Mouse (Mus musculus) liver, postnatal 0 days (tissue): ENCODE measurements around the gene Scaf1. TPM values are rescaled to one million over a fixed set of nuclear protein-coding genes. Genes with fewer than 3 reads are reported as not detected.

Experiments
- ATAC-seq: fragments of 200-750 bp; cut with Nextera tagmentation; 2 replicates; pipeline ENCODE4 v1.8.0; 2017; ENCODE audit warnings: mild to moderate bottlenecking, moderate library complexity
- DNase-seq: peaks from one replicate; pipeline ENCODE4 v3.0.0-alpha.2; 2016
- H3K27ac ChIP-seq: fragments of 300-500 bp; sonication (generic); 2 replicates; pipeline ENCODE4 v1.5.1; 2014; ENCODE audit warnings: antibody characterized with exemption, moderate library complexity, mild to moderate bottlenecking, low read depth
- H3K27me3 ChIP-seq: fragments of 300-500 bp; sonication (generic); 2 replicates; pipeline ENCODE4 v1.6.1; 2014; ENCODE audit warnings: low read length, control low read depth, mixed read lengths; ENCODE audit not compliant: insufficient read depth
- H3K36me3 ChIP-seq: fragments of 300-500 bp; sonication (generic); replicated peaks from 2 replicates; pipeline ENCODE4 v1.6.1; 2014; ENCODE audit warnings: mild to moderate bottlenecking, control low read depth, low read length, moderate library complexity, mixed read lengths; ENCODE audit not compliant: insufficient read depth
- H3K4me1 ChIP-seq: fragments of 300-500 bp; sonication (generic); 2 replicates; pipeline ENCODE4 v1.6.1; 2014; ENCODE audit warnings: antibody characterized with exemption, mild to moderate bottlenecking, control low read depth; ENCODE audit not compliant: insufficient read depth
- H3K4me2 ChIP-seq: fragments of 300-500 bp; sonication (generic); 2 replicates; pipeline ENCODE4 v1.6.1; 2014; ENCODE audit warnings: low read depth, mild to moderate bottlenecking, low read length, moderate library complexity, mixed read lengths
- H3K4me3 ChIP-seq: fragments of 300-500 bp; sonication (generic); 2 replicates; pipeline ENCODE4 v1.5.1; 2014; ENCODE audit warnings: low read depth, low read length
- H3K9ac ChIP-seq: fragments of 300-500 bp; sonication (generic); replicated peaks from 2 replicates; pipeline ENCODE4 v1.6.1; 2014; ENCODE audit warnings: mild to moderate bottlenecking, moderate library complexity
- H3K9me3 ChIP-seq: fragments of 300-500 bp; sonication (generic); 2 replicates; pipeline ENCODE4 v1.6.1; 2016; ENCODE audit warnings: mild to moderate bottlenecking, control low read depth, low read length, mixed read lengths
- CTCF ChIP-seq: sonication (generic); IDR thresholded peaks from 2 replicates; pipeline ENCODE4 v1.5.1; 2016; ENCODE audit warnings: antibody characterized with exemption, low read depth
- EP300 ChIP-seq: IDR thresholded peaks from 2 replicates; pipeline ENCODE4 v1.6.1; 2016; ENCODE audit warnings: antibody characterized with exemption, low read depth, mild to moderate bottlenecking
- WGBS: fragments of 180-500 bp; shearing (Covaris S2); extraction: QIAGEN DNeasy Blood & Tissue Kit; methylation state at CpG from one replicate; pipeline ENCODE4 v1.1.7; 2014; ENCODE audit not compliant: insufficient replicate concordance; 5-methylcytosine and 5-hydroxymethylcytosine counted together
- polyA plus RNA-seq: library from polyadenylated mRNA; unstranded; fragments of >200 nt; fragmentation: Nextera tagmentation; extraction: Ambion mirVana; gene quantifications from 2 replicates; pipeline ENCODE4 v1.2.1, GENCODE M21; 2015

Scaf1 gene
- polyA plus RNA-seq, 1 experiment from 2014 or later = 8.1 TPM

- Histone ChIP-seq H3K4me3 (no peak overlapping the region), H3K9me3 (no peaks in the 10 kb centered on the region), H3K4me2 (no peak overlapping the region), H3K27ac (no peak overlapping the region), H3K9ac (no peak overlapping the region), H3K4me1 (no peaks in the 10 kb centered on the region), H3K27me3 (no peaks in the 10 kb centered on the region), H3K36me3 (no peaks in the 10 kb centered on the region)
- no peak for ATAC-seq
- TF ChIP-seq EP300 = no peak
- no peak for TF ChIP-seq CTCF
- WGBS = 64% methylated on average over 5 of the region's 5 CpGs
- DNase-seq = no peak
Measured at GRCm38 (mm10) chr7:44962831-44963230, 53.3 kb downstream of the Scaf1 start.

GRCm38 (mm10) chr7:44962337-44962736, 53.8 kb downstream of the Scaf1 start:
- WGBS = 68% methylated on average over 8 of the region's 8 CpGs
- no peak overlapping the region for H3K4me2 ChIP-seq
- DNase-seq (no peak), ATAC-seq (no peak)
- no peak overlapping the region for H3K9ac ChIP-seq
- H3K27me3 ChIP-seq = no peaks in the 10 kb centered on the region
- TF ChIP-seq CTCF (no peak), EP300 (no peak)
- H3K4me1 ChIP-seq = no peaks in the 10 kb centered on the region
- no peaks in the 10 kb centered on the region for H3K36me3 ChIP-seq
- H3K9me3 ChIP-seq = no peaks in the 10 kb centered on the region
- H3K4me3 ChIP-seq = no peak overlapping the region
- no peak overlapping the region for H3K27ac ChIP-seq

DNA sequence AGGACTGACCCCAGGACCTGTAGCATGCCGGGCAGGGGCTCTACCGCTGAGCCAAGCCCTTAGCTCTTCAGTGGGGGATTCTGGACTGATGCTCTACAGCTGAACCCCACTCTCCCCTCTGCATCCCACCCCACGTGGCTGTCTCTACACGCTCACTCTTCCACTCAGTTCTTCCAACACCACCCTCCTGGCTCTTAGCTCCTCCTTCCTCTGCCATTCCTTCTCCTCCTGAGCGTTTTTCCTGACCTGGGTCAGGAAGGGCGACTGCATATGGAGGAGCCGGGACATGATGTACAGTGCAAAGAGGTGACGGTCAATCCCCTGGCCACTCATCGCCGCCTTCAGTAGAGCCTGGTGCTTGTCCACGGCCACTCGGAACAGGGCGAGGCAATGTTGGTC, 55.7 kb downstream of the Scaf1 start:
- DNase-seq = peak; percentile 12
- H3K9ac ChIP-seq = no peak overlapping the region
- WGBS = 81% methylated on average over 13 of the region's 13 CpGs

DNA sequence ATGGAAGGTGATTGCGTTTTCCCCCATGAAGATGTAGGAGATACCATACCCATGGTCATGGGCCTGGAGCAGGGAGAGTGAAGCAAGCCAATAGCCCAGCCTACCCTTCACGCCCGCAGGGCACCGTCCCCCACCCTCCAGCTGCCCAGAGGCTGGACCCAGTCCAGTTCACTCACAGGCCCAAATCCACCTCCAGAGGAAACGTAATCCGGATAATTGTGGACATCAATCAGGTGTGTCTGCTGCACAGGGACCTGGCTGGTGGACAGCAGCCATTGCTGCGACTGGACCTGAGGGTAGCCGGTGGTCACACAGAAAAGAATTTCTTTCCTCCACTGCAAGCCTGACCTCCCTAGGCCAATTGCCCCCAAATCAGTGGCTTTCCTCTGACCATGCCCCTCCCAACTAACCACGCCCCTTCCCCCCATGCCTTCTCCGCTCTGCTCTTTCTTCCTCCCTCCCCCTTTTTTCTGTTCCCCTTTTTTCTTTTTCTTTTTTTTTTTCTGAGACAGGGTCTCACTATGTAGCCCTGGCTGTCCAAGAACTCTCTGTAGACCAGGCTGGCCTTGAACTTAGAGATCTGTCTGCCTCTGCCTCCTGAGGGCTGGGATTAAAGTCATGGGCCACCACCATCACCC, 56.2 kb downstream of the Scaf1 start:
- peak; percentile 22 for DNase-seq

More for the DNA sequence above, 55.7 kb downstream of the Scaf1 start:
- Histone ChIP-seq H3K4me1 (no peaks in the 10 kb centered on the region), H3K27ac (no peak overlapping the region), H3K4me2 (no peak overlapping the region), H3K4me3 (no peak overlapping the region), H3K9me3 (no peaks in the 10 kb centered on the region), H3K27me3 (no peaks in the 10 kb centered on the region), H3K36me3 (no peaks in the 10 kb centered on the region)
- no peak for TF ChIP-seq EP300
- no peak for TF ChIP-seq CTCF
- ATAC-seq = no peak

DNA sequence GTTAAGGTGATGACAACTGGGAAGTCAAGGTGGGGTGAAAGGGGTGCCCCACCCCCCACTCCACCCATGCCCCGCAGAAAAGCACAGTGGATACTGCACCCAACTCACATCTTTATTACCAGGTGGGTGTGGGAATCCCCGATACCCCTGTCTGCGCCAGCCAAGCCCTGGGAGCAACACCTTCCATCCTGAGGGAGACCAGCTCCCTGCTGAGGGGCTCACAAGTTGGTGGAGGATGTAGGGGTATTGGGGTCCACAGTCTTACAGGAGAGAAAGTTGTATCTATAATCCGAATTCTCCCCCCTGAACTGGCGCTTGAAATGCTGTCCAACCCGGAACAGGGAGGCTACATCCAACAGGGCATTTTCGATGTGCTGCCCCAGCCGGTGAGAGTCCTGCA, 56.9 kb downstream of the Scaf1 start:
- Histone ChIP-seq H3K9me3 (no peaks in the 10 kb centered on the region), H3K36me3 (no peaks in the 10 kb centered on the region), H3K9ac (no peak overlapping the region), H3K27ac (no peak overlapping the region), H3K4me3 (no peak overlapping the region), H3K4me2 (no peak overlapping the region), H3K4me1 (no peaks in the 10 kb centered on the region), H3K27me3 (no peaks in the 10 kb centered on the region)
- 72% methylated on average over 8 of the region's 8 CpGs for WGBS
- peak; percentile 13 for DNase-seq
- no peak for TF ChIP-seq EP300
- TF ChIP-seq CTCF = no peak
- ATAC-seq = no peak

More for the DNA sequence above, 56.2 kb downstream of the Scaf1 start:
- 63% methylated on average over 10 of the region's 10 CpGs for WGBS
- no peaks in the 10 kb centered on the region for H3K4me1 ChIP-seq
- H3K27ac ChIP-seq = no peak overlapping the region
- TF ChIP-seq EP300 = no peak
- no peak for TF ChIP-seq CTCF
- ATAC-seq = no peak
- H3K9me3 ChIP-seq = no peaks in the 10 kb centered on the region
- no peak overlapping the region for H3K4me3 ChIP-seq
- H3K36me3 ChIP-seq = no peaks in the 10 kb centered on the region
- H3K4me2 ChIP-seq = no peak overlapping the region
- H3K27me3 ChIP-seq = no peaks in the 10 kb centered on the region
- H3K9ac ChIP-seq = no peak overlapping the region

DNA sequence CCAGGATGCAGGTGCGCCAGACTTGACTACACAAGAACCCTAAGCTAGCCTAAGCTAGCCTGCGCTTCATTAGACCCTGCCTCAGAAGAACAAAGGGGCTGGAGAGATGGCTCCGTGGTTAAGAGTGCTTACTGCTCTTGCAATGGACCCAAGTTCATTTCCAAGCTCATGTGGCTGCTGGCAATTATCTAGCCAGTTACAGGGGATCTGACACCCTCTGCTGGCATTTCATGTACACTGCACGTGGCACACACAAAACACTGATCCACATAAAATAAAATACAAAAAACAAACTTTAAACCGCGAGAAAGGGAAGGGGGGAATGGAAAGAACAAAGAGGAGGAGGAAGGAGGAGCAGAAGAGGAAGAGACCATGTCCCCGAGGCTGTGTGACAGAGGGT, 58.0 kb downstream of the Scaf1 start:
- Histone ChIP-seq H3K27ac (no peak overlapping the region), H3K9me3 (no peaks in the 10 kb centered on the region), H3K27me3 (no peaks in the 10 kb centered on the region), H3K4me2 (no peak overlapping the region), H3K9ac (no peak overlapping the region), H3K4me3 (no peak overlapping the region), H3K4me1 (no peaks in the 10 kb centered on the region; the same call in 1 of the 2 replicates), H3K36me3 (no peaks in the 10 kb centered on the region)
- TF ChIP-seq CTCF (peak; percentile 78), EP300 (no peak)
- DNase-seq (peak; percentile 37), ATAC-seq (no peak)
- WGBS = 46% methylated on average over 7 of the region's 7 CpGs
